Mouse (Mus musculus) frontal cortex, postnatal 36 days (tissue): Measurements from ENCODE around the gene Kdelc1.

Experiments
- DNase-seq, 2 experiments: peaks; one replicate each; pipeline ENCODE4 v3.0.0; 2022; ENCODE audit warnings: low spot score in 2 of 2

The Kdelc1 gene

DNA sequence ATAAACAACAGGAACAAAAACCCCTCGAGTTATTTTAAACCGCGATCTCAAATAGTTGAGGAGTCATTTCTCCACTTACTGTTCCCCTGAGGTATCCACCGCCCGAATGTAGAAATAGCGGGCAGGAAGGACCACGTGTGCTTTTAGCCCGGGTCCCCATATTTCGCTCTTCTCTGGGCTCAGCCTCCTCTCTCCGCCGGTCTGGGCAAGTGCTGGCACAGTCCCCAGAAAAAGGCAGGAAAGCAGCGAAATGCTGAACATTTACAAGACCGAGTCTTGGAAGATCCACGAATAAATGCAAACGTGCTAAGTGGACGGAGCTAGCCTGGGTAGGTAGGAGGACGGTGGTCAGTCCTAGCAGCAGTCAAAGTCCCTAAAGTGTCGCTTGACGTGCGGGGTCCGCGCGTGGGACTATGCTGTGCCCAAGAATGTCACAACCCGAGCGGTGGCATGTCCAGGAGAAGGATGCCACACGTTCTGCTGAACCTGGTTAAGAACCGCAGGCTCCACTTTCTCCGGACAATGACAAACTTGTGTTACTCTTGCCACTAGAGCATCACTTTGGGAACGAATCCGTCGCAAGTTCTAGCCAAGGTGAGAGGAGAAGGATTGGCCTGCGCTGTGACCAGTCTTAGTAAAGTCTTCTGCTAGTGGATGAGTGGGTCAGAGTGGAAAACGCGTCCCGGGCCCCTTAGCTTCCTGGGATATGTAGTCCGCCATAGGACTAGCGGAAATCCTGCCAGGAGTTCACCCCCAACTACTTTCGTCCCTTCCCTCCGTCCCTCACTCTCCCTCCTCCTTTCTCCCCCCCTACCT lies at the start of gene Kdelc1, which contains the start of gene Bivm:
Gene Kdelc1, minus strand, starts transcription at position 570 of the 816 bp plus-strand sequence.
Gene Bivm, plus strand, starts transcription at position 719 of the 816 bp plus-strand sequence.
- DNase-seq: peak; percentile 88 to 96

GRCm38 (mm10) chr1:44167859-44168383 lies 49.3 kb upstream of the Kdelc1 start:
- no peak for DNase-seq

DNA sequence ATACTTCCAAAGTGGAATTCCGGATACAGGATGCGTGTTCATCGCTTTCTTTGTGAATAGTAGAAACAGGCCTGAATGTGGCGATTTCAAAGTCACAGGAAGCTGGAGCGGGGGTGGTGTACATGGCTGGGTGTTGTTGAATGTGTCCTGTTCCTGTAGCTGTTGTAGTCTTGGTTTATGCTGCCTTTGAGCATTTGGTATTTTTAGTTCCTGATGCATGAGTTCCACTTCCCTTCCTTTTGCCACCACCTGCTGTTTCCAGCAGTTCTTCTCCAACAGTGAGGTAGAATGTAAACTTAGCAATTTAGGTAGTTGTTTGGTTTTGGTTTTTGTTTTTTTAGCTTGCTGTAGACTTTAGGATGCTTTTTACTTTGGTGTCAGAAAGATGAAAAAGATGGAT lies 43.8 kb upstream of the Kdelc1 start:
- DNase-seq: no peak

GRCm38 (mm10) chr1:44161818-44162217 lies 43.2 kb upstream of the Kdelc1 start:
- DNase-seq: no peak

- no peak for DNase-seq
Measured at GRCm38 (mm10) chr1:44158317-44158716, 39.7 kb upstream of the Kdelc1 start.

GRCm38 (mm10) chr1:44155287-44155686 lies 36.7 kb upstream of the Kdelc1 start:
- no peak for DNase-seq

GRCm38 (mm10) chr1:44148706-44149105 lies 30.1 kb upstream of the Kdelc1 start:
- DNase-seq: no peak

DNA sequence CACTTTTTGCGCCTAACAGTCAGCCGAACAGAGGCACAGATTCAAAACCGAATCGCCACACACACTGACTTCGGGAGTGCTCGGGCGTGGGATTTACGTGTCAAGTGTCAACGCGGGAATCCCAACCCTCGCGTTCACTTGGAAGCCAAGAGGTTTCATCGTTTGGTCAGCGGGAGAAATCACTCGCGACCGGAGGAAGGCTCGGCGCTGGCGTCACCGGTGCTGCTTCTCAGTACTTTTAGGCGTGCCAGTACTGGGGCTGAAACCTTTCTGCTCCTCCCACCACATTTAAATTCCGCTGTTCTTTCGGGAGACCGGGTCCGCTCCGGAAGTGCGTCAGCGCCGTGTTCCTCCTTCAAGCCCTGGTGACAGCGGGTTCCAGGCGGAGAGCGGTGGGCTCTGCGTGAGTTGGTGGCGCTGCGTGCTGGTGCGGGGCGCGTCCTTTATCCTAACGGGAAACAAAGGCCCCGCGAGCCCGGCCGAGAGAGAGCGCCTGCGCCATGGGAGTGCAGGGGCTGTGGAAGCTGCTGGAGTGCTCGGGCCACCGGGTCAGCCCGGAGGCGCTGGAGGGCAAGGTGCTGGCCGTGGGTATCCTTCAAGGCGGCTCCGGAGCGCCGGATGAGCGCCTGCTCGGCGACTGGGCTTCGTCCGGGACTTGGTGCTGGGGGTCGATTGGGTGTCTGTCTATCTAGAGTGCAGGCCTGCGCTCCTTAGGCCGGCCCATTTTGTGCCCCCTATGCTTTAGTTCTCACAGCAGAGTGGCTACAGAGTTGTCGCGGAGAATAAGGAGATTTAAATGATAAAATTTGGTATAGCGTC lies 29.2 kb upstream of the Kdelc1 start, which contains the start of gene Ercc5:
Gene Ercc5, plus strand, starts transcription at position 182 of the 819 bp plus-strand sequence.
- DNase-seq: peak; percentile 89 to 91

DNA sequence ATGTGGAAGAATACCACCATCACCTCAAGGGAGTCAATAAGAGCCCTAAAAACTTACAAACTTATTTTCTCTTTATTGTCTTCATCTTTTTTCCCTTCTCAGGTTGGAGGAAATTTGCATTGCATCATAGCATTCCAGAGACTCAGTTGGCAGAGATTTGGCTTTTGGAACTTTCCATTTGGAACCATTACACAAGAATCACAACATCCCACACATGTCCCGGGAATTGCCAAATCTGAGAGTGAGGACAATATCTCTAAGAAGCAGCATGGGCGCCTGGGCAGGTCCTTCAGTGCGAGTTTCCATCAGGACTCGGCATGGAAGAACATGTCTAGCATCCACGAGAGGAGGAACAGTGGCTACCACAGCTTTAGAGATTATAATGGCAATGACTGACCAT lies 24.1 kb upstream of the Kdelc1 start:
- peak in 1 of 2 experiments; percentile 23 for DNase-seq

- DNase-seq: no peak
Measured at GRCm38 (mm10) chr1:44140232-44140631, 21.6 kb upstream of the Kdelc1 start.

DNA sequence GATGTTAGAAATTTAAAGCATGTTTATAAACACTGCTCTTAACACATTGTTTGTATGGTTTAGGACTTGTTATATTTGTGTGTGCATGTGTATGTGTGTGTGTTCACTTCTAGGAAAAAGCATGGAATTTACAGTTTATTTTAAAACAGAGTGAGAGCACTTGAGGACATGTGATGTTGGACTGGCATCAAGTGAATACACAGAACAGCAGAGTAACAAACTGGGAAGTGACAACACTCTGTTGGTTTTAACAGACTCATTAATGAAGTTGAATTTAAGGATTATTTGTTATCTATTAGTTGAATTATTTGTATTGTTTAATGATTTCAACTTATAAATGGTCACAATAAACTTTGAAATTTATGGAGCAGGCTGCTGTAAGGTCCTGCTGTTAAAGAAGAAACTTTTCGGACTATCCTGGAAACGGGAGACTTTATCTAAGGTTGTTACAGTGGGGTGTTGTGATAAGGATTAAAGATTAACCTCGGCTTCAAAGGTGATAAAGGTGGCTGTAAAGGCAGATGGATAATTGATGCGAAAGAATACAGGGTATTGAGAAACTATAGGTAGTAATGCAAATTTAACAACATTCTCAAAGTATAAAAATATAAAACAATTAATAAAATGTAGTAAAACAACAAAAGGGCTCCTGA lies 11.4 kb upstream of the Kdelc1 start:
- DNase-seq: no peak

DNA sequence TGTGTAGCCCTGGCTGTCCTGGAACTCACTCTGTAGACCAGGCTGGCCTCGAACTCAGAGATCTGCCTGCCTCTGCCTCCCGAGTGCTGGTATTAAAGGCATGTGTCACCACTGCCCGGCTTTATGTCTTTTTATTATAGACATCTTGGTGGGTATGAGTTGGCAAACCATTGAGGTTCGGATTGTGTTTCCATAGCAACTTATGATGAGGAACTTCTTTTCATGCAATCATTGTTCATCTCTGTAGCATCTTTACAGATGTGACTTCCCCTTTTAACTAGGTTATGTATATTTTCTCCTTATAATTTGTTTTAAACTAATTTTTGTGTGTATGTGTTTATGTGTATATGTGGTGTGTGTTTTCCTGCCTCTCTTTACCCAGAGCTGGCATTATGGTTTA lies 7.0 kb upstream of the Kdelc1 start:
- no peak for DNase-seq

DNA sequence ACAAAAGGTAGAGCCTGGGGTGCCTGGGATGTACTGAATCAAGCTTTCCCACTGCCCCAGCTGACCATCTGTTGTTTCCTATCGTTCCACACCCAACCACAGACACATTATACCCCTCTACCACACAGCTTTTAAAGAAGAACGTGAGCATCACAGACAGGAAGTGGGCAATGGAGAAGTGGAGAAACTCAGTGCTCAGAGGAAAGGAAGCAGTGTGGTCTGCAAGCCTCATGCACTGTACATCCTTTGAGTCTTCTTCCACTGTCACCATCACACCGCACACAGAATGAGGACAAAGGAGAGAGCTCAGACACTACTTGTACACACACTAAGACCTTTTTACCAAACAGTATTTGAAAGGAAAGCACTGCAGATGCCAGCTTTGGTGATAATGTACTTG lies 3.6 kb upstream of the Kdelc1 start:
- DNase-seq: no peak

GRCm38 (mm10) chr1:44120074-44120406 lies 1.4 kb upstream of the Kdelc1 start:
- DNase-seq: no peak

- DNase-seq: peak; percentile 73 to 76
Measured at GRCm38 (mm10) chr1:44119201-44120073, 829 bp upstream of the Kdelc1 start.

DNA sequence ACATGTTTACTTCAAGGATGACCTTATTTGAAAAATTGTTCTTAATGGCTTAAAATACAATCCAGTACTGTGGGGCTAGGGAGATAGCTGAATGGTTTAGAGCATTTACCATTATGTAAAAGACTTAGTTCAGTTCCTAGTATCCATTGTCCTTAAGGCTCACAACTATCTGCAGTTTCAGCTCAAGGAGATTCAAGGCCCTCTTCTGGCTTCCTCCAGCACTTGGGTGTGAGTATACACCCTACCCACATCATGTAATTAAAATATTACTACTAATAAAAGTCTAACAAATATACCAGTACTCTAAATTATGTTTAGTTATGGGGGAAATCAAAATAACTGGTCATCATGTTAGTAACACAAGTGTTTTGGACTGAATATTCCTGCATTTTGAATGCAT lies 1.0 kb downstream of the Kdelc1 start:
- DNase-seq: no peak

- DNase-seq: no peak
Measured at GRCm38 (mm10) chr1:44102939-44103338, 15.7 kb downstream of the Kdelc1 start.

GRCm38 (mm10) chr1:44102259-44102717 lies 16.3 kb downstream of the Kdelc1 start, which contains the start of gene Tex30:
Gene Tex30 (minus strand): TSS chr1:44102441.
- peak; percentile 94 to 95 for DNase-seq

DNA sequence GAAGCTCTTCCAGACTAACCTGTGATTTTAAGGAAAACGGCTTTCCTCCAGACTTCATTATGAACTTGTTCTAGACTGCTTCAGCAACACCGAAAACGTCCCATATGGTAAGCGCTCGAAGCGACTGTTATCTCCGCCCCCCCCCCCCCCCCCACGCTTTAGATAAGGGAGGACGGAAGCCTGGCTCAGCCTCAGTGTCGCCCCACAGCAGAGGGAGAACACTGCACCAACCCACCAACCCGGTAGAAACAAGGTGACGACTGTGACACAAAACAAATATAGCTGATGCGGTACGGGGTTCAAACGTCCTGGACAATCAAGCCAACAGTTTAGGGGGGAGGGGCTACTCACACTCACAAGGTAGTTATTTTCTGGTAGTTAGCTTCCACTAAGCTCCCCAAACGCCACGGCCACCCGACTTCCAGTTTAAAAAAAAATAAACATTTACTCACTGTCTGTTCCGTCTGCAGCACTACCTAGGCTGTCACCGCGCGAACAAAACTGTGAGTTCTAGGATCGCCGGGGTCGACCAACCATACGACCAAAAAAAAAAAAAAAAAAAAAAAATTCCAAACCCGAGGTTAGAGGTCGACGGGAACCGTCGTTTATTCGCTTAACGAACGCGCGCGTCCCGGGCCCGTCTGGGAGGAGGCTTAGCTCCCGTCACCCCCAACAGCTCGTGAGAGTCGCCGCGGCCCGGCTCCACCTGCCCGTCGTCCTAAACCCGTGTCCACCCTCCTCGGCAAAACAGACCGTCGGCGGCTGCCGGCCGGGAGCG lies 17.0 kb downstream of the Kdelc1 start:
- peak; percentile 10 to 15 for DNase-seq

DNA sequence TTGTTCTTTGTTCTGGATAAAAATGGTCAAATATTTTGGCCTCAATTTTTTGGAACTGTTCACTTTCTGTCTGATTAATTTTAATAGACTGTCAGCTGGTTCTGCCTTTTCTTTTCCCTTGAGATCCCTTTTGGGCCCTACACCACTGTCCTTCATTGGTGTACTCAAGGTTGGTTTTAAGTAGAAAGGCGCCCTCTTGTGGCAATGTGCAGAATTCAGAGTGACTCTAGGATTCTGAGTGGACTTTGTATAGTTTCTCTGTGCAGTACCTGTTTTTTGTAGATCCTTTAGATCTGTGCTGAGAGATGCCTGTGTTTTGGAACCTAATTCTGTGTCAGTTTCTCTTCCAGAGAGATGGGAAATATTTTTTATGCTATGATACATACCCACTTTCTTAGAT lies 54.0 kb downstream of the Kdelc1 start:
- DNase-seq: peak; percentile 46 to 79
